Mouse (Mus musculus): ENCODE data around the gene Entr1.

The Entr1 gene

GRCm38 (mm10) chr2:26348241-26348640, 40.9 kb downstream of the Entr1 start:
- no peak for DNase-seq (ENCODE audit: low spot score)

DNA sequence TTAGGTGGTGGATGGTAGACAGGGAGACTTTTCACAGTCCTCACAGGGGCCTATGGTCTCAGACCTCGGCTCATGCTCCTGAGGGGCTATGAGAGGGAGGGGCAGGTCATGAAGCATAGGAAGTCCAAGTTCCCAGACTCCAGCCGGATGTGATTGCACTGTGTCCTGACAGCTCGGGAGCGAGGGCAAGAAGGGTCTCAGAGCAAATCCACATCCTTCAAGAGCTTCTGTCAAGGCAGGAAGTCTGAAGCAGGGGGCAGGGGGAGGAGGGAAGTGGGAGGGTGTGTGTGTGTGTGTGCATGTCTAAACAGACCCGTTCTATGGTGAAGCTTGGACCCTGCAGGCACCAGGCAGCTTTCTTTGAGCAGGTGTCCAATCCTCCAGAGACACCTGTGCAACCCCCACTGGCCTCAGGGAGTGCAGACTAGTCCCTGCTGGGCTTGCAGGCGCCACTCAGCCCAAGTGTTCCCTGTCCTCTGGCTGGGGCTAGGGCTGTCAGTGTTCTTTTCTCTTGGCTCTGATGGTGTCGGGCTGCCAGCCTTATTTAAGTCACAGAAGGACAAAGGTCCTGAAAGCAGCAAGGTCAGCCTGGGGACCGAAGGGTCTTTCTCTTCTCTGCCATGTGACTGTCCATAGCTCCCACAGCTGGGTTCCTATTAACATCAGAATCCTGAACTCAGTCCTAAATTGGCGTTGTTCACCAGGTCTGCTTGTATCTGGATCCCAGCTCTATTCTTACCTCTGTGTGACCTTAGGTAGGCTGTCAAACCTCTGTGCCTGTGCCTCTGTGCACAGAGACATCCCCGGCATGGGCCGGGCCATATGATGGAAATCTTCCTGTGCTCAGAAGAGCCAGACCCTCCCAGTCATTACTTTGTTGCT, 46.3 kb downstream of the Entr1 start:
- no peak for DNase-seq (ENCODE audit: low spot score)

DNA sequence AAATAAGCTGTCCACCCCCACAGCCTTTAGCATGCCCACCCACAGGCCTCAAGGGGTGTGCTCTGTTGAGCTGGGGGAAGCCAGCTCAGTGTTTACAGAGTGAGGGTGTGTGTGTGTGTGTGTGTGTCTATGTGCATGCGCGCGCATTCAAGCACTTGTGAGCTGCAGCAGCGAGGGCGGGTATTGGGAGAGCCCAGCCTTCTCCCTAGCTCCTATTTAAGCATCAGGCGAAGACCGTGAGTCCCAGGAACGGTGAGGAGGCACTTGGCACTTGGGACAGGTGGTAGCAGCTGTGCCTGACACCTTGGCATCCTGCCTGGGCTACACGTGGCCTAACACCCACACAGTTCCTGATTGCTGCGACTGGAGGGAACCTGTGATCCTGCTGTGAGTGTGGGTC, 47.1 kb downstream of the Entr1 start:
- peak; percentile 60 for DNase-seq (ENCODE audit: low spot score)

GRCm38 (mm10) chr2:26341510-26341981, 47.6 kb downstream of the Entr1 start:
- no peak for DNase-seq (ENCODE audit: low spot score)

DNA sequence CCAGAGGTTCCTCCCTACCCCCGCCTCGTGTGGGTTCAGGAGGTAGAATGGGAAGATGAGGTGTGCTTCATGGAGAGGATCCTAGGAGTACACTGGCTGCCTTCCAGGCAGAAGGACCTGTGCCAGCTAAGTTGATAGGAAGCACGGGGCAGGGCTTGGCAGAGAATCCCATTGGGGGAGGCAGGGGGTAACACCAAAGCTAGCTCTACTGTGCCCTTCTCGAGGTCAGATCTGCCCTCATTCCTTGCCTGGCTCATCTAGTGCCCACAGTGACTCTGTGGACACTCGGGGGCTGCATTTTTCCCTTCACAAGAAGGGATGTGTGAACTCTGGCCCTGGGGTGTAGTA, 49.9 kb downstream of the Entr1 start:
- DNase-seq (ENCODE audit: low spot score) = peak; percentile 70

DNA sequence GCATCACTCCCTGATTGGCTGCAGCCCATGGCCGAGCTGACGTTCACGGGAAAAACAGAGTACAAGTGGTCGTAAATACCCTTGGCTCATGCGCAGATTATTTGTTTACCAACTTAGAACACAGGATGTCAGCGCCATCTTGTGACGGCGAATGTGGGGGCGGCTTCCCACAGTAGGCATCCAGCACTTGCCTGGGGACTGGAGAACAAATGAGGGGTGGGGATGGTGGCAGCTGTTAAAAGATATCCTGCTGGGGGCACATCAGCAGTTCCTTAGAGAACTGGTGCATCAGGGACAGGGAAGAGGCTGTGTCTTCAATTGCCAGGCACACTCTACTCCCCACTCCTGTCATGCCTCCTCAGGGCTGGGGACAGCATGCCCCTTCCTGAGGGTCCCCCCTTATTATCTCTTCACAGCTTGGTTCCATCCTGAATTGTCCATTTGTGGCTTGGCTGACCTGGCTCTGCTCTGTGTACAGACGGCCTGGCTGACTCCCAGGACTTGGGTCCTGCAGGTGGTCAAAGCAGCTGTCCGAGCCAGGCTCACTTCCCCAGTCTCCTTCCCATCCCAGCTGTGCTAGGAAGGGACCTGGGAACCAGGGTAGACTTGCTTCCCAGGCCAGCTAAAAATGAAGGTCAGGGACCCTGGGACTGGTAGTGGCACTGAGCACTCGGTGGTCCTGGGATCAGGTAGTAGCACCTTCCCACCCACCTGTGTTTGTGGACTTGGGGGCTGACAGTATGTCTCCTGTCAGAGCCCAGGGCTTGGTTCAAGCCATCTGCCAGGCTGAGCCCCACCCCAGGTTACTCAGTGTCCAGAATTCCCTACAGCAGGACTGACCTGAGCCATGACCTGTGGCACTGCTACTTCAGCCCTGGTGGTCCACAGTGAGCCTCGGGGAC, 50.6 kb downstream of the Entr1 start:
- DNase-seq (ENCODE audit: low spot score) = no peak

Measured in testis, postnatal 14 days (tissue).